Mouse (Mus musculus): ENCODE results near the gene Gm10488. TPM values are rescaled to one million over a fixed set of nuclear protein-coding genes. Genes with fewer than 3 reads are reported as not detected.

The Gm10488 gene
- polyA plus RNA-seq (2017; shearing (Covaris generic)), result not detected

DNA sequence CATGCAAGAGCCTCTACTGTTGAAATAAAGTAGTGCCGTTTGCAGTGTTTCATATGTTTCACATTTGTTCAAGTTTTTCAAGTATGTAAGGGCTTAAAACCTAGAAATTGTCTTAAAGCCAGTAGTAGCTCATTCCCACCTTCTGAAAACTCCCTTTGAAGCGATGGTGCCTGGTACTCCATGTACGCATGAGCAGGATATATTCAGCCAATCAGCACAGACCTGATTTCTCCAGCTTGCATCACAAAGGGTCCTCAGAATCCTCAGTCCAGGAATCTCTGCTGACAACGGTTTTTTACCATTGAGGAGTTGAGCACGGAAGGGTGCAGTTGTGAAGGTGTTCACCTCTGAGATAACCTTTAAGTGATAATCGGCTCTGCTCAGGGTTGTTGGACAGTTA is at the start of gene Gm10488:
Gene Gm10488, plus strand, starts transcription at position 301 of the 400 bp plus-strand sequence.

